Mouse (Mus musculus) hindbrain, embryonic 14.5 days (tissue): ENCODE measurements around the gene Mgarp. TPM values are rescaled to one million over a fixed set of nuclear protein-coding genes. Genes with fewer than 3 reads are reported as not detected.
"Not testable (repeated sequence)": the region's sequence is repeated elsewhere in the genome, so short reads cannot be mapped to it uniquely, and the experiment has no call there.

Experiments used
- ATAC-seq: fragments of 200-750 bp; cut with Nextera tagmentation; 2 replicates; pipeline ENCODE4 v1.8.0; 2017; ENCODE audit warnings: moderate number of reproducible peaks, mild to moderate bottlenecking, moderate TSS enrichment, moderate library complexity; ENCODE audit not compliant: low FRiP score
- DNase-seq: peaks from one replicate; pipeline ENCODE4 v3.0.0-alpha.2; 2015; ENCODE audit warnings: low spot score
- H3K27ac ChIP-seq: fragments of 300-500 bp; sonication (generic); 2 replicates; pipeline ENCODE4 v1.5.1; 2014; ENCODE audit warnings: mild to moderate bottlenecking, moderate library complexity
- H3K27me3 ChIP-seq: fragments of 300-500 bp; sonication (generic); 2 replicates; pipeline ENCODE4 v1.6.1; 2014; ENCODE audit warnings: mild to moderate bottlenecking, low read length, mixed read lengths; ENCODE audit not compliant: control insufficient read depth, insufficient read depth
- H3K36me3 ChIP-seq: fragments of 300-500 bp; sonication (generic); replicated peaks from 2 replicates; pipeline ENCODE4 v1.6.1; 2014; ENCODE audit not compliant: control insufficient read depth, insufficient read depth
- H3K4me1 ChIP-seq: fragments of 300-500 bp; sonication (generic); replicated peaks from 2 replicates; pipeline ENCODE4 v1.6.1; 2014; ENCODE audit warnings: antibody characterized with exemption, low read length, mixed read lengths; ENCODE audit not compliant: control insufficient read depth, insufficient read depth
- H3K4me2 ChIP-seq: fragments of 300-500 bp; sonication (generic); replicated peaks from 2 replicates; pipeline ENCODE4 v1.6.1; 2014; ENCODE audit warnings: mild to moderate bottlenecking, moderate library complexity
- H3K4me3 ChIP-seq: fragments of 300-500 bp; sonication (generic); replicated peaks from 2 replicates; pipeline ENCODE4 v1.5.1; 2014; ENCODE audit warnings: mild to moderate bottlenecking, low read length
- H3K9ac ChIP-seq: fragments of 300-500 bp; sonication (generic); 2 replicates; pipeline ENCODE4 v1.6.1; 2014
- H3K9me3 ChIP-seq: fragments of 300-500 bp; sonication (generic); 2 replicates; pipeline ENCODE4 v1.6.1; 2016; ENCODE audit warnings: low read length; ENCODE audit not compliant: control insufficient read depth
- WGBS: fragments of 180-500 bp; shearing (Covaris S2); extraction: QIAGEN DNeasy Blood & Tissue Kit; methylation state at CpG from one replicate; pipeline ENCODE4 v1.1.7; 2014; 5-methylcytosine and 5-hydroxymethylcytosine counted together
- polyA plus RNA-seq: library from polyadenylated mRNA; unstranded; fragments of >200 nt; fragmentation: Nextera tagmentation; extraction: Ambion mirVana; gene quantifications from 2 replicates; pipeline ENCODE4 v1.2.1, GENCODE M21; 2014

The Mgarp gene
- polyA plus RNA-seq, 1 experiment from 2014 or later: 0.16 TPM

DNA sequence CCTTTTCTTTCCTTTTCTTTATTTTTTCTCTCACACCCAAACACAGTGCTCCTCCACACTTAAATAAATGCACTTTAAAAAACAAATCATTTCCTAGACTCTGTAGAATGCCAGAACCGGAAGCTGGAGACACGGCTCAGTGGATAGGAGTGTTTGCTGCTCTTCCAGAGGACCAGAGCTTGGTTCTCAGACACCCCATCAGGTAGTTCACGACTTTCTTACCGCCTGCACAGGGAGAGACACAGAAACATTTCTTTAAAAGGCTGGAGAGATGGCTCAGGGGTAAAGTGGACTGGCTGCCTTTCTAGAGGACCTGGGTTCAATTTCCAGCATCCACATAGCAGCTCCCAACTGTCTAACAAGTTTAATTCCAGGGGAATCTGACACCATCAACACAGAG lies 3.0 kb upstream of the Mgarp start:
- Histone ChIP-seq H3K27ac (no peak overlapping the region), H3K9ac (no peak overlapping the region)
- 66% methylated on average over 4 of the region's 4 CpGs for WGBS

GRCm38 (mm10) chr3:51398667-51399066 lies 2.1 kb upstream of the Mgarp start:
- H3K36me3 ChIP-seq: peaks cover 5% of the 10 kb centered on the region; the same call in 1 of the 2 replicates
- H3K4me1 ChIP-seq: no peaks in the 10 kb centered on the region; the same call in 1 of the 2 replicates
- 15% methylated on average over 3 of the region's 3 CpGs for WGBS
- H3K4me3 ChIP-seq: no peak overlapping the region
- H3K9ac ChIP-seq: no peak overlapping the region
- DNase-seq: no peak
- no peak overlapping the region for H3K4me2 ChIP-seq
- H3K27ac ChIP-seq: no peak overlapping the region
- H3K9me3 ChIP-seq: no peaks in the 10 kb centered on the region
- H3K27me3 ChIP-seq: peaks cover 32% of the 10 kb centered on the region
- ATAC-seq: no peak

More for the DNA sequence above, 3.0 kb upstream of the Mgarp start:
- DNase-seq (no peak), ATAC-seq (no peak)
- H3K4me2 ChIP-seq: no peak overlapping the region
- H3K36me3 ChIP-seq: peaks cover 11% of the 10 kb centered on the region
- no peaks in the 10 kb centered on the region; the same call in 1 of the 2 replicates for H3K4me1 ChIP-seq
- H3K4me3 ChIP-seq: no peak overlapping the region
- H3K27me3 ChIP-seq: peaks cover 32% of the 10 kb centered on the region
- H3K9me3 ChIP-seq: no peaks in the 10 kb centered on the region

- Histone ChIP-seq H3K36me3 (no peaks in the 10 kb centered on the region), H3K27me3 (peaks cover 32% of the 10 kb centered on the region), H3K9me3 (no peaks in the 10 kb centered on the region), H3K4me3 (no peak overlapping the region), H3K4me1 (no peaks in the 10 kb centered on the region; the same call in 1 of the 2 replicates), H3K27ac (no peak overlapping the region), H3K9ac (no peak overlapping the region), H3K4me2 (no peak overlapping the region)
- WGBS: 46% methylated on average over 15 of the region's 15 CpGs
- no peak for DNase-seq
- ATAC-seq: no peak
These were observed 1.3 kb upstream of the Mgarp start for GRCm38 (mm10) chr3:51397700-51398299.

DNA sequence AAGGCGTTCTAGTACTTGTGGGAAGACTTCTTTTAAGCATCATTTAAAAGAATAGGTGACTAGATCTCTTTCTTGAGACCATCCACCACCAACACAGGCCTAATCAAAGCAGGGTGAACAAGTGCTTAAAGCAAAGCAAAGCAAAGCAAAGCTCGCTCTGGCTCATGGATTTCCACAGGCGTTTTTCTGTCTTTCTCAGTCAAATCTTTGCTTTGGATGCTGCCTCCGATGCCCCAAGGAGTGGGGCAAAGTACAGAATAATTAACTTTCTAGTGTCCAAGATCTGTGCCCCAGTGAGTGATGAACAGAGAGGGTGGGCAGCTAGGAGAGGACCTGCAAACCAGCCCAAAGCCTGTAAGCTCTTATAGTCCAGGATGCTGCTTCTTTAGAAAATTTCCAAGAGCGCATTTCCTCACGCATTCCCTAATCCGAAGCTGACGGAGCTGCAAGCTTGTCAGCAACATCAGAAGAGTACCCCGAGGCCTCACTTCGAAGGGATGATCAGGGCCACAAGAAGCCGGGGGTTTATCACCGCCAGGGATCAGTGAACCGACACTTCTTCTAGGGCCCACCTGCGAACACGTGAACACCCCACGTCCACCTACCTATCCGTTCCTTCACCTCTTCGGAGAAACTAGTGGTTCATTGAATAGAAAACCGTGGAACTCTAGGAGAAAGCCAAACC lies 935 bp downstream of the Mgarp start:
- Histone ChIP-seq H3K4me1 (no peaks in the 10 kb centered on the region; the same call in 1 of the 2 replicates), H3K4me2 (no peak overlapping the region; the same call in 1 of the 2 replicates), H3K9ac (no peak overlapping the region), H3K27ac (no peak overlapping the region), H3K36me3 (no peaks in the 10 kb centered on the region), H3K4me3 (no peak overlapping the region), H3K27me3 (peaks cover 32% of the 10 kb centered on the region), H3K9me3 (no peaks in the 10 kb centered on the region)
- 17% methylated on average over 19 of the region's 19 CpGs for whole genome bisulfite sequencing
- DNase-seq (no peak), ATAC-seq (no peak)

GRCm38 (mm10) chr3:51394881-51395280 lies 1.7 kb downstream of the Mgarp start:
- H3K4me1 ChIP-seq: no peaks in the 10 kb centered on the region; the same call in 1 of the 2 replicates
- no peaks in the 10 kb centered on the region for H3K9me3 ChIP-seq
- no peak overlapping the region for H3K4me2 ChIP-seq
- ATAC-seq (no peak), DNase-seq (no peak)
- H3K36me3 ChIP-seq: no peaks in the 10 kb centered on the region
- peaks cover 32% of the 10 kb centered on the region for H3K27me3 ChIP-seq
- WGBS: 54% methylated on average over 3 of the region's 3 CpGs
- H3K27ac ChIP-seq: no peak overlapping the region
- no peak overlapping the region for H3K4me3 ChIP-seq
- H3K9ac ChIP-seq: no peak overlapping the region

DNA sequence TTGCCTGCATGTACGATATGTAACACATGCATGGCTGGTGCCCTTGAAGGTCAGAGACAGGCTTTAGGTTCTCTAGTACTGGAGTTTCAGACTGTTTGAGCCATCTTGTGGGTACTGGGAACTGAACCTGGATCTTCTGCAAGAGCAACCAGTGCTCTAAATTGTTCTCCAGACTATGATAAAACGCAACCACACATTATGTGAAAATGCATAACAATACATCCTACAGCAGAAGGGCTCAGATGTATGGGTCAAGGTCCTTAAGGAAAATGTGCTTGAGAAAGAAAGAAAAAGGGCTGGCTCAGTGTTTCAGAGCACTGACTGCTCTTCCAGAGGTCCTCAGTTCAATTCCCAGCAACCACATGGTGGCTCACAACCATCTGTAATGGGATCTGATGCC lies 2.9 kb downstream of the Mgarp start:
- WGBS: 94% methylated on average over 2 of the region's 2 CpGs
- DNase-seq: no peak
- H3K4me3 ChIP-seq: no peak overlapping the region
- H3K36me3 ChIP-seq: no peaks in the 10 kb centered on the region
- H3K4me1 ChIP-seq: no peaks in the 10 kb centered on the region; the same call in 1 of the 2 replicates
- peaks cover 32% of the 10 kb centered on the region for H3K27me3 ChIP-seq
- no peak overlapping the region for H3K27ac ChIP-seq
- no peaks in the 10 kb centered on the region for H3K9me3 ChIP-seq
- ATAC-seq: no peak
- no peak overlapping the region for H3K4me2 ChIP-seq
- no peak overlapping the region for H3K9ac ChIP-seq

- H3K4me3 ChIP-seq, H3K27ac ChIP-seq, H3K9me3 ChIP-seq, H3K4me2 ChIP-seq, H3K36me3 ChIP-seq, DNase-seq, ATAC-seq, H3K4me1 ChIP-seq, H3K9ac ChIP-seq: not testable (repeated sequence)
- WGBS: 97% methylated on average over 3 of the region's 3 CpGs
- peaks cover 32% of the 10 kb centered on the region for H3K27me3 ChIP-seq
These were observed 3.5 kb downstream of the Mgarp start for GRCm38 (mm10) chr3:51393018-51393417.

DNA sequence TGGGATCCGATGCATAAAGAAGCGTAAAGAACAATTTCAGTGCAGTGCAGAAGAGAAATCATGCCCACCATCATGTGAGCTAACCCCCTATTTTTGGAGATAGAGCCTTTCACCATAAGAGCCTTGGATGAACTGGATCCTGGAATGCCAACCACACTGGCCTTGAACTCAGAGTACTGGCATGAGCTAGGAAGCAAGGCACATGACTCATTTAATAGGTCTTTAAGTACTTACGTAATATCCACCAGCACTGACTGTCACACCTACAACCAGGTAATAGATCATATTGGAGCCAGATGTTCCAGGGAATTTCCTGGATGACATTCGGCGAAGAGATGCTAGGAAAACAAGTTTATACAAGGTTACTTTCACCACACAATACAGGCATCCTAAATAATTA lies 4.9 kb downstream of the Mgarp start:
- no peak overlapping the region for H3K9ac ChIP-seq
- H3K27me3 ChIP-seq: peaks cover 19% of the 10 kb centered on the region
- DNase-seq (no peak), ATAC-seq (no peak)
- no peak overlapping the region for H3K27ac ChIP-seq
- WGBS: 95% methylated on average over 5 of the region's 5 CpGs
- H3K4me2 ChIP-seq: no peak overlapping the region
- H3K9me3 ChIP-seq: no peaks in the 10 kb centered on the region
- H3K4me3 ChIP-seq: no peak overlapping the region
- H3K36me3 ChIP-seq: no peaks in the 10 kb centered on the region
- H3K4me1 ChIP-seq: no peaks in the 10 kb centered on the region; the same call in 1 of the 2 replicates

- Histone ChIP-seq H3K27me3 (peaks cover 14% of the 10 kb centered on the region), H3K9ac (no peak overlapping the region), H3K27ac (no peak overlapping the region), H3K36me3 (no peaks in the 10 kb centered on the region), H3K4me2 (no peak overlapping the region), H3K4me3 (no peak overlapping the region), H3K9me3 (no peaks in the 10 kb centered on the region), H3K4me1 (no peaks in the 10 kb centered on the region)
- WGBS: 91% methylated on average over 5 of the region's 5 CpGs
- ATAC-seq: no peak
- DNase-seq: no peak
These were observed 5.4 kb downstream of the Mgarp start for GRCm38 (mm10) chr3:51391095-51391494.
